Mouse (Mus musculus): Measurements from ENCODE around the gene Cphx2. TPM values are rescaled to one million over a fixed set of nuclear protein-coding genes. Genes with fewer than 3 reads are reported as not detected.
"Not testable (repeated sequence)": the region's sequence is repeated elsewhere in the genome, so short reads cannot be mapped to it uniquely, and the experiment has no call there.

Gene Cphx2
- polyA plus RNA-seq, 1 experiment: not detected

GRCm38 (mm10) chr14:26119095-26119494, 37.8 kb downstream of the Cphx2 start:
- not testable (repeated sequence) for H3K4me3 ChIP-seq (ENCODE audit: insufficient read depth, low read length); H3K4me1 ChIP-seq (ENCODE audit: control insufficient read depth, insufficient read depth, low read length); H3K27ac ChIP-seq (ENCODE audit: insufficient read depth, low read length)

Other genes starting within 250 kb of the Cphx2 start
- 32.7 and 37.3 TPM in 2 replicates for gene Anxa11, start 239.4 kb upstream of the Cphx2 start, polyA plus RNA-seq (2012; rRNA removed)
- 0.34 and 0.52 TPM in 2 replicates for gene Plac9a, start 178.4 kb upstream of the Cphx2 start, polyA plus RNA-seq (2012; rRNA removed)
- gene Tmem254a, start 153.8 kb upstream of the Cphx2 start, polyA plus RNA-seq (2012; rRNA removed): 3.3 and 3.9 TPM in 2 replicates
- gene Cphx1, start 143.2 kb upstream of the Cphx2 start, polyA plus RNA-seq (2012; rRNA removed): not detected in 2 replicates
- 0.95 and 1.5 TPM in 2 replicates for gene Duxbl1, start 102.9 kb upstream of the Cphx2 start, polyA plus RNA-seq (2012; rRNA removed)
- gene Gm9780, start 38.8 kb upstream of the Cphx2 start, polyA plus RNA-seq (2012; rRNA removed): 3.7 and 6.9 TPM in 2 replicates
- gene Tmem254c, start 14.2 kb upstream of the Cphx2 start, polyA plus RNA-seq (2012; rRNA removed): not detected in 2 replicates
- not detected in 2 replicates for gene Cphx3, start 781 bp downstream of the Cphx2 start, polyA plus RNA-seq (2012; rRNA removed)
- 0.25 TPM in 1 of 2 replicates, not detected in the other for gene Duxbl2, start 36.8 kb downstream of the Cphx2 start, polyA plus RNA-seq (2012; rRNA removed)
- 4.3 and 4.4 TPM in 2 replicates for gene Plac9b, start 101.0 kb downstream of the Cphx2 start, polyA plus RNA-seq (2012; rRNA removed)
- 17.5 and 18.4 TPM in 2 replicates for gene Tmem254b, start 125.5 kb downstream of the Cphx2 start, polyA plus RNA-seq (2012; rRNA removed)
- 1.0 TPM in 1 of 2 replicates, not detected in the other for gene Duxbl3, start 176.4 kb downstream of the Cphx2 start, polyA plus RNA-seq (2012; rRNA removed)